Mouse (Mus musculus) c-Kit-positive CD71-positive TER-119-positive erythroid progenitor cells, embryonic 14.5 days (primary cell): ENCODE measurements around the gene Cap1.

Experiments
- DNase-seq: peaks from one replicate; pipeline ENCODE4 v3.0.0-alpha.2; 2013; ENCODE audit warnings: low spot score

Cap1 gene

GRCm38 (mm10) chr4:122886579-122887254, 861 bp upstream of the Cap1 start:
- DNase-seq = no peak

GRCm38 (mm10) chr4:122884481-122885340, 1.1 kb downstream of the Cap1 start:
- no peak for DNase-seq

- no peak for DNase-seq
Observed at GRCm38 (mm10) chr4:122884051-122884450, 1.8 kb downstream of the Cap1 start.

GRCm38 (mm10) chr4:122883294-122883693, 2.6 kb downstream of the Cap1 start:
- DNase-seq = no peak

- no peak for DNase-seq
Observed at GRCm38 (mm10) chr4:122882544-122882943, 3.3 kb downstream of the Cap1 start.

GRCm38 (mm10) chr4:122878333-122879070, 7.4 kb downstream of the Cap1 start:
- no peak for DNase-seq

GRCm38 (mm10) chr4:122873512-122873911, 12.3 kb downstream of the Cap1 start:
- no peak for DNase-seq

GRCm38 (mm10) chr4:122873003-122873402, 12.9 kb downstream of the Cap1 start:
- peak; percentile 54 for DNase-seq

GRCm38 (mm10) chr4:122871989-122872388, 13.9 kb downstream of the Cap1 start:
- DNase-seq = no peak

GRCm38 (mm10) chr4:122871269-122871668, 14.6 kb downstream of the Cap1 start:
- no peak for DNase-seq

GRCm38 (mm10) chr4:122870741-122871140, 15.1 kb downstream of the Cap1 start:
- DNase-seq = no peak

GRCm38 (mm10) chr4:122870027-122870426, 15.8 kb downstream of the Cap1 start:
- no peak for DNase-seq

GRCm38 (mm10) chr4:122868041-122868440, 17.8 kb downstream of the Cap1 start:
- DNase-seq = no peak

GRCm38 (mm10) chr4:122861836-122862235, 24.0 kb downstream of the Cap1 start:
- DNase-seq = no peak

- no peak for DNase-seq
Observed at GRCm38 (mm10) chr4:122859096-122859674, 26.7 kb downstream of the Cap1 start.

GRCm38 (mm10) chr4:122857909-122858308, 27.9 kb downstream of the Cap1 start:
- no peak for DNase-seq

- no peak for DNase-seq
Observed at GRCm38 (mm10) chr4:122854770-122855169, 31.1 kb downstream of the Cap1 start.

GRCm38 (mm10) chr4:122853691-122854090, 32.2 kb downstream of the Cap1 start:
- DNase-seq = no peak

GRCm38 (mm10) chr4:122851535-122851934, 34.3 kb downstream of the Cap1 start:
- DNase-seq = no peak

- DNase-seq = no peak
Observed at GRCm38 (mm10) chr4:122848150-122848621, 37.7 kb downstream of the Cap1 start.

GRCm38 (mm10) chr4:122838416-122838815, 47.4 kb downstream of the Cap1 start:
- no peak for DNase-seq

GRCm38 (mm10) chr4:122837994-122838393, 47.9 kb downstream of the Cap1 start:
- DNase-seq = no peak
